Mouse (Mus musculus) left cerebral cortex, adult 2 months (tissue): ENCODE data around the gene Ppp1r15a. TPM values are rescaled to one million over a fixed set of nuclear protein-coding genes. Genes with fewer than 3 reads are reported as not detected.
"Not testable (repeated sequence)": the region's sequence is repeated elsewhere in the genome, so short reads cannot be mapped to it uniquely, and the experiment has no call there.

Source experiments
- DNase-seq, 2 experiments: peaks; one replicate each; pipeline ENCODE4 v3.0.0; 2021 to 2022; ENCODE audit warnings: low spot score in 2 of 2, mixed read lengths in 1 of 2; ENCODE audit errors: extremely low spot score in 1 of 2
- H3K27ac ChIP-seq: fragments of 200-600 bp; 2 replicates; pipeline ENCODE4 v1.8.1; 2022
- H3K4me3 ChIP-seq: fragments of 200-600 bp; 2 replicates; pipeline ENCODE4 v1.8.1; 2022
- CTCF ChIP-seq: fragments of 200-600 bp; IDR thresholded peaks from 2 replicates; pipeline ENCODE4 v1.8.1; 2022; ENCODE audit warnings: antibody characterized with exemption, mild to moderate bottlenecking, moderate library complexity
- intact Hi-C: fragments of 180-260 bp; cut with DNase I; formaldehyde crosslinking; loops from one replicate; pipeline ENCODE4 v1.15.1; 2025
- total RNA-seq, 2 experiments: library from RNA; stranded (reverse); gene quantifications; 2 replicates each; pipeline ENCODE4 v1.2.3; 2021

Ppp1r15a gene
- total RNA-seq, 2 experiments from 2014 or later = 25.2 to 29.3 TPM

DNA sequence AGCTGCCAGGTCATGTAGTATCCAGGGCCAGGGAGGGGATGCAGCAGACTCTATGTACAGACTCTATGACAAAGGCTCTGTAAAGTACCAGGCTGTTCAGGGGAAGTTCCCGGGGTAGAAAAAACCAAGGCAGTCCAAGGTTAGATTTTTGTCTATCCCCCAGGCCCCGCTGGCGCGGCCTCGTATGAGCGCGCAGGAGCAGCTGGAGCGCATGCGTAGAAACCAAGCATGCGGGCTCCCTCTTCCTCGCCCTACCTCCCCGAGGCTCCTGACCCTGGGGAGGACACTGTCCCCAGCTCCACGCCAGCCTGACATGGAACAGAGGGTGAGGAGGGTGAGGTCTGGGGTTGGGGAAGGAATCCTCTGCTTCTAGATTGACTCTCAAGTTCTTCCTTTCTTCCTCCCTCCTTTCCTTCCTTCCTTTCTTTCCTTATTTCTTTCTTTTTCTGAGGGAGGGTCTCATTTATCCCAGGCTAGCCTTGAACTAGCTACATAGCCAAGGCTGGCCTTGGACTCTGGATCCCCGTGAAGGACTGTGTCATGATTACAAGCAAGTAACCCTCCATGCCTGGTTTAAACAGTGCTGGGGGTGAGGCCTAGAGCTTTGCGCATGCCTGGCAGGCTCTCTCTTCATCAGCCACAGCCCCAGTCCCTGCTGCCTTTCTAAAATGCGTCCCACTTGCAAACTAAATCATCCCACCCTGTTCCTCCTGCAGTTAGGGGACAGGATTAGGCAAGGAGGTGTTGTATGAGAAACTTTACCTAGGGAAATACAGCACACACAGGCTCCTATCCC is 23.8 kb upstream of the Ppp1r15a start:
- TF ChIP-seq CTCF = no peak
- intact Hi-C loops = no loop called here
- Histone ChIP-seq H3K27ac (no peak overlapping the region), H3K4me3 (no peak overlapping the region)
- no peak for DNase-seq

DNA sequence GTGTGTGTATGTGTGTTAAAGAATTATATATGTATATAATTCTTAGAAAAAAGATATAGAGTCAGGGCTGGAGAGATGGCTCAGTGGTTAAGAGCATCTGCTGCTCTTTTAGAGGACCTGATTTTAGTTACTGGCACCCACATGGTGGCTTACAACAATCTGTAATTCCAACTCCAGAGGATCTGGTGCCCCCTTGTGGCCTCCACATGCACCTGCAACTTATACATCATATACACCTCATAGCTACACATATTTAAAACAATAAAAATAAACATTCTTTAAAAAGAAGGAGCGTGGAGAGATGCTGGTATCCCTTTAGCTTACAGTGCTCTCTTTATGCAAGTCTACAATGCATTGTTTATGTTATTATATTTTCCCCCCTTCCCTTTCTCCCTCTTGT is 18.5 kb upstream of the Ppp1r15a start:
- H3K4me3 ChIP-seq = no peak overlapping the region
- intact Hi-C loops = no loop called here
- DNase-seq = no peak
- no peak overlapping the region for H3K27ac ChIP-seq
- TF ChIP-seq CTCF = peak; percentile 22

DNA sequence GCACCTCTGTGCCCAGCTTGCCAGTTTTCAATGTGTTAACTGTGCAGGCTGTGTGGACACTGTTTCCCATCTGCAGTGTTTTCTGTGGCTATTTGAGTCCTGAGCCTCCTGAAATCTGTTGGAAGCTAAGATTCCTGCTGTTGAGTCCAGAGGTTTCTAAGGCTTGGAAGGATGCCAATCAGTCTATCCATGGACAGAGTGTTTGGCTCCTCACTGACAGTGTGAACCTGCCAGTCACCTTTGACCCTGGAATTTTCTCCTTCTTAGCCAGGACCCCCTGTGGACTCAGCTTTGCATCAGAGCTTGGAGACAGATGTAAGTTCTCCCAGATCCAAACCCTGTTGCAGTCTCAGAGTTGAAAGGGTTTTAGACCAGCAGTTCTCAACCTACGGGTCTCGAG is 14.1 kb upstream of the Ppp1r15a start:
- no peak for TF ChIP-seq CTCF
- peak overlapping the region; percentile 7; the same call in 1 of the 2 replicates for H3K27ac ChIP-seq
- DNase-seq = no peak
- intact Hi-C loops = no loop called here
- no peak overlapping the region for H3K4me3 ChIP-seq

DNA sequence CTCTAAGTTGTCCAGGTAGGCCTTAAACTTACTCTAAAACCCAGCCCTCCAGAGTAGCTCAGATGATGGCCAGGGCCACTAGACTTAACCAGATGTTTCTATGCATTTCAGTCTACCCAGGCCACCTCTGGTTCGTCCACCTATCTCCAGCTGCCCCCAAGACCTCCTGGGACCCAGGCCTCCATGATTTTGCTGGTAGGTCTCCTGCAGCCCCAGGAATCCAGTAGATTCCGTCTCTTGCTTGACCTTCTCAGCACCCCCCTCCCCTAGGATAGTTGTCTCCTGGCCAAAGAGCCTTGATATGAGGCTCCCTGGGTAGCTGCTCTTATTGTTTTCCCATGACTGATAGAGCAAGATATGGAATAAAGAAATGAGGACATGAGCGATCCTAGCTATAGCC is 13.0 kb upstream of the Ppp1r15a start:
- H3K27ac ChIP-seq = no peak overlapping the region
- DNase-seq = no peak
- intact Hi-C loops = no loop called here
- TF ChIP-seq CTCF = no peak
- H3K4me3 ChIP-seq = no peak overlapping the region

DNA sequence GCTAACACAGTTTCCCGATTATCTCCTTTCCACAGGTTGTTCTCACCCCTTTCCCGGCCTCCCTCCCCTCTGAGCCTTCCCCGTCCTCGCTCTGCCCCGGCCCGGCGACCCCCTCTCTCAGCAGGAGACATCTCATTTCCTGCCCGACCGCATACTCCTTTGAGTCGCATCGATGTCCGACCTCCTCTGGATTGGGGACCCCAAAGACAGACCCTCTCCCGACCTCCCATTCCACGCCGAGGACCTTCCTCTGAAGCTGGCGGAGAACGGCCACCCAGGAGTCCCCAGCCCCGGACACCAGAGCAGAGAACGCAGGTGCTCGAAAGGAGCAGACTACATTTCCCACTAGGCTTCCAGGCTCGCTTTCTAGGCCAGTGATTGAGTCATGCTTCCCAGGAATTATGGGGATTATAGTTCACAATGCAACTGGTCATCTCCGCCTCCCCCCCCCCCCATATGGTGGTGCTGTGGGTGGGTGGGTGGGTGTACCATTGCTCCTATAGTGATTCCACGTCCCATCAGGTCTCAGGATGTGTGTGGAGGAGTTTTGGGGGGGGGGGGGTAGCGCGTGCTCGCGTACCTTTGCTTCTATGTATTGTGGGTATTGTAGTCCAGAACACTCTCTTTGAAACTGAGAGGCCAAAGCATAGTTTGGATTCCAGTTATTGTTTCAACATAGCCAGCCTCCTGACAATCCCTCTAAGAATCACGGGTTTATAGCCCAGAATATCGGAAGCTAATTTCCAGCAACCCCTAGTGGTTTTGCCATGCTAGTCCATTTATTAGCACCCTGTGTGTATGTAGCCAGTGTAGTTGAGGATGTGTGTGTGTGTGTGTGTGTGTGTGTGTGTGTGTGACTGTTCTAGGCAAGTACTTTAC is 12.3 kb upstream of the Ppp1r15a start:
- TF ChIP-seq CTCF = peak; percentile 21; the same call in 1 of the 2 replicates
- peak overlapping the region; percentile 73 for H3K27ac ChIP-seq

DNA sequence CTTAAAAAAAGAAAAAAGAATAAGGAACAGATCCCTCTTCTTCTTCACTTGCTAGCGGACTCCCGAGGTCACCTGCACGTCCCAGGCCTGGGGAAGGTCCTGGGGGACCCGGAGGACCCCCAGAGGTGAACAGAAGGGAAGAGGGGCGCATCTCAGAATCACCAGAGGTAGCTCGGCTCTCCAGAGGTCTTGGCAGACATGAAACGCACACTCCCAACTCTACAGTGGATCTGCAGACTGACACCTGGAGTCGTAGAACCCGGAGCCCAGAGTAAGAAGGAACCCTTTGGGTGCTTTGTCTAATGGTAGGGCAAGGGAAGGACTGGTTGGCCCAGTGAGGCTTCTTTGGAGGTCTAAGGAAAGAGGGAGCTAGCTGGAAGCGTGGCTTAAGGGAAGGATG is 11.5 kb upstream of the Ppp1r15a start:
- no peak for DNase-seq
- Histone ChIP-seq H3K4me3 (peak overlapping the region; percentile 69), H3K27ac (peak overlapping the region; percentile 73)
- TF ChIP-seq CTCF = no peak
- intact Hi-C loops = no loop called here

More for the DNA sequence above, 12.3 kb upstream of the Ppp1r15a start:
- DNase-seq = peak; percentile 51 to 74
- intact Hi-C loops = no loop called here
- H3K4me3 ChIP-seq = peak overlapping the region; percentile 69

DNA sequence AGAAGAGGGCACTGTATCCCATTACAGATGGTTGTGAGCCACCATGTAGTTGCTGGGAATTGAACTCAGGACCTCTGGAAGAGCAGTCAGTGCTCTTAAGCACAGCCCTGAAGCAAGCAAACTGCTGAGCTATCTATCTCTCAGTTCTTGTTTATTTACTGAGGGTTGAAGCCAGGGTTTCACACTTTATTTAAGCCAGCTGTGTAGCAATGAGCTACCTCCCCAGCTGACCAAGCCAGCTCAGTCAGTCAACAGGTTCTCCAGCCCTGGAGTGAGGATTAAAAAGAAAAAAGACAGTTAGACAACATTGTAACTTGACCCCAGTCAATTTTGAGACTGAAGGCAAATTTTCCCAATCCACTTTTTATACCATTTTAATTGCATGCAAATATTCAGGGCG is 9.6 kb upstream of the Ppp1r15a start:
- TF ChIP-seq CTCF = peak; percentile 1; the same call in 1 of the 2 replicates
- intact Hi-C loops = no loop called here

DNA sequence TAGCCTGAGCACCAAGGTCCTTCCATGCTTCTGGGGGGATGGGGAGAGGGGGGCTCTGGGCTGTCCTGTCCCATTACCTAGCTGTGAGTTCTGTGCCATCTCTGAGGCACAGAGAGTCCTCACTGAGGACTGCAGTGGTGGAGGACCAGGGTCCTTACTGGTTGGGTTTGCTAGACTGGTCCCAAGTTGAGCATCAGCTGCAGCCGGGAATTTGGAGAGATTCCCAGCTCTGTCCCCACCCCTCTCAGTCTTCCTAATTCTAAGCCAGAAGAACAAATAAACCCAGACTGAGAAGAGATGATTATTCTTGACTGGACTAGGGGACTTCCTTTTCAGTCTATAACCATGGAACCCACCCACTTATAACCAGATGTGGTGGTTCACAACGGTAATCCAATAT is 4.6 kb upstream of the Ppp1r15a start:
- Histone ChIP-seq H3K4me3 (no peak overlapping the region), H3K27ac (no peak overlapping the region)
- intact Hi-C loops = no loop called here
- no peak for DNase-seq
- no peak for TF ChIP-seq CTCF

More for the DNA sequence above, 9.6 kb upstream of the Ppp1r15a start:
- Histone ChIP-seq H3K4me3 (no peak overlapping the region), H3K27ac (no peak overlapping the region)
- no peak for DNase-seq

DNA sequence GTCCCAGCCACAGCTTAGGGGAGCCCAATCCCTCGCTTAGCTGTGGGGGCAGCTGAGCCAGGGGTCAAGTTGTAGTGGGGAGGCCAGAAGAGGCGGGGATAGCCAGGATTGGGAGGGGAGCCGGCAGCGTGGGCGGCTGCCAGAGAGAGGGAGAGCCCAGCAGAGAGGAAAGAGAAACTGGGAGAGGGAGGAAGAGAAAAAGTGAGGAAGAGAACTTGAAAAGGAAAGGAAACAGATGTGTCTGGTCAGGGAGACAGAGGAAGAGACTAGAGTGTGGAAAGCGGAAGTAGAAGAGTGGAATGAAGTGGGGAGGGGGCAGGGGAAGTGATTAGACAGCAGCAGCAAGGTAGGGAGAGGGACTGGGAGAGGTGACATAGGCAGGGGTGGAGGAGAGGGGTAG is 3.4 kb upstream of the Ppp1r15a start:
- TF ChIP-seq CTCF = no peak
- H3K27ac ChIP-seq = no peak overlapping the region
- no peak for DNase-seq
- H3K4me3 ChIP-seq = no peak overlapping the region
- intact Hi-C loops = no loop called here

DNA sequence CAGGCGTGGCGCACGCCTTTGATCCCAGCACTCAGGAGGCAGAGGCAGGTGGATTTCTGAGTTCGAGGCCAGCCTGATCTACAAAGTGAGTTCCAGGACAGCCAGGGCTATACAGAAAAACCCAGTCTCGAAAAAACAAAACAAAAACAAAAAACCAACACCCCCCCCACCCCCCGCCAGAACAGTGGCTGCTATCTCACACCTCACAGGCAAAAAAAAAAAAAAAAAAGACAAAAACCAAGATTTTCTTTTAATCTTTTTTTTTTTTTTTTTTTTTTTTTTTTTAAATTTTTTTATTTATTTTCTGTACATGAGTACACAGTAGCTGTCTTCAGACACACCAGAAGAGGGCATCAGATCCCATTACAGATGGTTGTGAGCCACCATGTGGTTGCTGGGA is 1.1 kb upstream of the Ppp1r15a start:
- H3K4me3 ChIP-seq, DNase-seq, H3K27ac ChIP-seq, intact Hi-C loops: not testable (repeated sequence)

DNA sequence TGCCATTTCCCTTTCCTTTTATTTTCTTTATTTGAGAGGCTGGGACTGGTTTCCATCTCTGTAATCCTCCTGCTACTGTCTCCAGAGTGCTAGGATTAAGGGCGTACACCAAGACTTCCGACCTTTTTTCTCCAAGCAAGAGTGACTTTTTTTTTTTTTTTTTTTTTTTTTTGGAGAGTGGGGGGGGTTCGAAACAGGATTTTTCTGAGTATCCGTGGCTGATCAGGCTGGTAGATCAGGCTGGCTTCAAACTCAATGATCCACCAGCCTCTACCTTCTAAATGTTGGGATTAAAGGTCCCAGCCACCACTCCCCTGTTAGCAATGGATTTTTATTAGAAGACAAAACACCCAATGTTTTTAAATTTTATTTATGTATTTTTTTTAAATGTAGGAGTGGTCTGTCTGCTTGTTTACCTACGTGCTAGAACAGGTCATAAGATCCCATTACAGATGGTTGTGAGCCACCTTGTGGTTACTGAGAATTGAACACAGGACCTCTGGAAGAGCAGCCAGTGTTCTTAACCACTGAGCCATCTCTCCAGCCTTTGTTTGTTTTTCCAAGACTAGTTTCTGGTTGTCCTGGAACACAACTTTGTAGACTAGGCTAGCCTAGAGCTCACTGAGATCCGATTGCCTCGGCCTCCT is 529 bp upstream of the Ppp1r15a start:
- peak; percentile 40 for TF ChIP-seq CTCF
- intact Hi-C loops = no loop called here
- Histone ChIP-seq H3K27ac (peak overlapping the region; percentile 98), H3K4me3 (peak overlapping the region; percentile 88)
- DNase-seq = no peak
